Mouse (Mus musculus) spleen, adult 2 months (tissue): ENCODE results near the gene Ccsap.

Source experiments
- CTCF ChIP-seq: fragments of 200-500 bp; IDR thresholded peaks from 2 replicates; pipeline ENCODE4 v1.5.1; 2011; ENCODE audit warnings: mild to moderate bottlenecking, inconsistent platforms; ENCODE audit not compliant: insufficient read depth, insufficient read length, insufficient replicate concordance; ENCODE audit errors: extremely low read depth
- POLR2A ChIP-seq: fragments of 200-500 bp; IDR thresholded peaks from 2 replicates; pipeline ENCODE4 v1.6.1; 2011; ENCODE audit warnings: low read depth, low read length, inconsistent platforms

DNA sequence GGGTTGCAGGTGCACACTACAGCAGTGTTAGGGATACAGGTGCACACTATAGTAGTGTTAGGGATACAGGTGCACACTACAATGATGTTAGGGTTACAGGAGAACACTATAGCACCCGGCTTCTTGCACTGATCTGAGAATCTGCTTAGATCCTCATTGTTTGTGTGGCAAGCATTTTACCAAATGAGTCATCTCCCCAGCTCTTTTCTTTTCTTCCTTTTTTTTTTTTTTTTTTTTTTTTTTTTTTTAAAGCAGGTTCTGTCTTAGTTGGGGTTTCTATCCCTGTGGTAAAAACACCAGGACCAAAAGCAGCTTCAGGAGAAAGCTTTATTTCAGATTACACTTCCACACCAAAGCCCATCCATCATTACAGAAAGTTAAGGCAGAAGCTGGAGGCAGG, 56.4 kb downstream of the Ccsap start:
- TF ChIP-seq CTCF = no peak
- no peak for TF ChIP-seq POLR2A
